Mouse (Mus musculus) intestine, embryonic 16.5 days (tissue): Measurements from ENCODE around the gene Zmym3. TPM values are rescaled to one million over a fixed set of nuclear protein-coding genes. Genes with fewer than 3 reads are reported as not detected.
"Not testable (repeated sequence)": the region's sequence is repeated elsewhere in the genome, so short reads cannot be mapped to it uniquely, and the experiment has no call there.

Experiments used
- ATAC-seq: fragments of 200-750 bp; cut with Nextera tagmentation; 2 replicates; pipeline ENCODE4 v1.8.0; 2017; ENCODE audit warnings: moderate TSS enrichment, moderate library complexity
- H3K27ac ChIP-seq: fragments of 300-500 bp; sonication (generic); 2 replicates; pipeline ENCODE4 v1.5.1; 2014; ENCODE audit warnings: mild to moderate bottlenecking, low read length
- H3K27me3 ChIP-seq: fragments of 300-500 bp; sonication (generic); replicated peaks from 2 replicates; pipeline ENCODE4 v1.6.1; 2014; ENCODE audit warnings: low read length, control low read depth, mixed read lengths; ENCODE audit not compliant: control insufficient read depth, insufficient read depth
- H3K36me3 ChIP-seq: fragments of 300-500 bp; sonication (generic); 2 replicates; pipeline ENCODE4 v1.6.1; 2014; ENCODE audit warnings: low read length, control low read depth; ENCODE audit not compliant: control insufficient read depth, insufficient read depth
- H3K4me1 ChIP-seq: fragments of 300-500 bp; sonication (generic); 2 replicates; pipeline ENCODE4 v1.6.1; 2014; ENCODE audit warnings: low read length, control low read depth, mixed read lengths; ENCODE audit not compliant: control insufficient read depth, insufficient read depth
- H3K4me2 ChIP-seq: fragments of 300-500 bp; sonication (generic); 2 replicates; pipeline ENCODE4 v1.6.1; 2014; ENCODE audit warnings: low read depth, low read length, control low read depth
- H3K4me3 ChIP-seq: fragments of 300-500 bp; sonication (generic); 2 replicates; pipeline ENCODE4 v1.5.1; 2014; ENCODE audit warnings: mild to moderate bottlenecking, low read length
- H3K9ac ChIP-seq: fragments of 300-500 bp; sonication (generic); 2 replicates; pipeline ENCODE4 v1.6.1; 2014; ENCODE audit warnings: low read depth, low read length
- H3K9me3 ChIP-seq: fragments of 300-500 bp; sonication (generic); 2 replicates; pipeline ENCODE4 v1.6.1; 2016; ENCODE audit warnings: low read length, control low read depth; ENCODE audit not compliant: control insufficient read depth
- WGBS: fragments of 180-500 bp; shearing (Covaris S2); extraction: QIAGEN DNeasy Blood & Tissue Kit; methylation state at CpG from one replicate; pipeline ENCODE4 v1.1.7; 2014; 5-methylcytosine and 5-hydroxymethylcytosine counted together
- polyA plus RNA-seq: library from polyadenylated mRNA; unstranded; fragments of >200 nt; fragmentation: Nextera tagmentation; extraction: Ambion mirVana; gene quantifications from 2 replicates; pipeline ENCODE4 v1.2.1, GENCODE M21; 2015

The Zmym3 gene
- polyA plus RNA-seq, 1 experiment from 2014 or later, result 18.5 TPM

GRCm38 (mm10) chrX:101379744-101380143 lies 40.9 kb downstream of the Zmym3 start:
- Histone ChIP-seq H3K4me1 (0 out of 2 replicates have a peak, but pooled peaks cover 4% of the 10 kb centered on the region), H3K27ac (peak overlapping the region; percentile 9; the same call in 1 of the 2 replicates), H3K4me3 (no peak overlapping the region), H3K36me3 (no peaks in the 10 kb centered on the region), H3K9ac (no peak overlapping the region), H3K9me3 (no peaks in the 10 kb centered on the region), H3K27me3 (peaks cover 16% of the 10 kb centered on the region; the same call in 1 of the 2 replicates), H3K4me2 (no peak overlapping the region)
- 50% methylated on average over 1 of the region's 1 CpGs for WGBS
- no peak for ATAC-seq

GRCm38 (mm10) chrX:101377076-101377475 lies 43.6 kb downstream of the Zmym3 start:
- H3K27me3 ChIP-seq, result 0 out of 2 replicates have a peak, but pooled peaks cover 6% of the 10 kb centered on the region
- no peaks in the 10 kb centered on the region for H3K36me3 ChIP-seq
- peak overlapping the region; percentile 68 for H3K27ac ChIP-seq
- H3K4me1 ChIP-seq, result 0 out of 2 replicates have a peak, but pooled peaks cover 4% of the 10 kb centered on the region
- no peaks in the 10 kb centered on the region for H3K9me3 ChIP-seq
- 0 out of 2 replicates have a peak overlapping the region, but pooled peaks have one; percentile 37 for H3K9ac ChIP-seq
- H3K4me2 ChIP-seq, result peak overlapping the region; percentile 38
- peak overlapping the region; percentile 38 for H3K4me3 ChIP-seq
- peak; percentile 87 for ATAC-seq
- 46% methylated on average over 4 of the region's 4 CpGs for WGBS

- 0 out of 2 replicates have a peak, but pooled peaks cover 4% of the 10 kb centered on the region for H3K4me1 ChIP-seq
- peak within 1 kb of the TSS; percentile 68 for H3K27ac ChIP-seq
- peak within 1 kb of the TSS; percentile 38 for H3K4me2 ChIP-seq
- H3K9ac ChIP-seq, result 0 out of 2 replicates have a peak within 1 kb of the TSS, but pooled peaks have one; percentile 37
- H3K4me3 ChIP-seq, result peak within 1 kb of the TSS; percentile 38
- ATAC-seq, result peak; percentile 84
- 59% methylated on average over 7 of the region's 7 CpGs for WGBS
- no peaks in the 10 kb centered on the region for H3K36me3 ChIP-seq
- H3K9me3 ChIP-seq, result no peaks in the 10 kb centered on the region
- H3K27me3 ChIP-seq, result 0 out of 2 replicates have a peak, but pooled peaks cover 6% of the 10 kb centered on the region
Observed at GRCm38 (mm10) chrX:101376190-101376968, 44.3 kb downstream of the Zmym3 start, which contains the start of gene Gjb1. TSS of gene Gjb1 (plus strand) at chrX:101376378.

- Histone ChIP-seq H3K4me1 (0 out of 2 replicates have a peak, but pooled peaks cover 4% of the 10 kb centered on the region), H3K36me3 (no peaks in the 10 kb centered on the region), H3K9ac (no peak overlapping the region), H3K9me3 (no peaks in the 10 kb centered on the region), H3K4me2 (no peak overlapping the region), H3K27ac (peak overlapping the region; percentile 57; the same call in 1 of the 2 replicates), H3K4me3 (no peak overlapping the region), H3K27me3 (peaks cover 6% of the 10 kb centered on the region; the same call in 1 of the 2 replicates)
- WGBS, result 69% methylated on average over 5 of the region's 5 CpGs
- no peak for ATAC-seq
Observed at GRCm38 (mm10) chrX:101372946-101373345, 47.7 kb downstream of the Zmym3 start.

GRCm38 (mm10) chrX:101370573-101370972 lies 50.1 kb downstream of the Zmym3 start:
- peaks cover 2% of the 10 kb centered on the region; the same call in 1 of the 2 replicates for H3K27me3 ChIP-seq
- no peaks in the 10 kb centered on the region for H3K36me3 ChIP-seq
- no peak overlapping the region for H3K4me3 ChIP-seq
- H3K27ac ChIP-seq, result no peak overlapping the region
- no peak overlapping the region for H3K4me2 ChIP-seq
- no peaks in the 10 kb centered on the region for H3K9me3 ChIP-seq
- H3K9ac ChIP-seq, result no peak overlapping the region
- 0 out of 2 replicates have a peak, but pooled peaks cover under 1% of the 10 kb centered on the region for H3K4me1 ChIP-seq
- no peak for ATAC-seq
- WGBS, result 64% methylated on average over 3 of the region's 3 CpGs

GRCm38 (mm10) chrX:101369001-101369400 lies 51.6 kb downstream of the Zmym3 start:
- no peak overlapping the region for H3K4me3 ChIP-seq
- peaks cover 2% of the 10 kb centered on the region; the same call in 1 of the 2 replicates for H3K27me3 ChIP-seq
- H3K9me3 ChIP-seq, result no peaks in the 10 kb centered on the region
- no peak overlapping the region for H3K9ac ChIP-seq
- no peak overlapping the region for H3K27ac ChIP-seq
- 54% methylated on average over 7 of the region's 7 CpGs for WGBS
- H3K36me3 ChIP-seq, result no peaks in the 10 kb centered on the region
- no peak overlapping the region for H3K4me2 ChIP-seq
- H3K4me1 ChIP-seq, result no peaks in the 10 kb centered on the region
- no peak for ATAC-seq

GRCm38 (mm10) chrX:101358902-101359301 lies 61.7 kb downstream of the Zmym3 start:
- not testable (repeated sequence) for H3K4me1 ChIP-seq, H3K36me3 ChIP-seq, H3K27ac ChIP-seq, H3K9ac ChIP-seq, H3K9me3 ChIP-seq, H3K27me3 ChIP-seq, H3K4me2 ChIP-seq, H3K4me3 ChIP-seq, ATAC-seq
- WGBS, result 67% methylated on average over 4 of the region's 4 CpGs

Other genes starting within 250 kb of the Zmym3 start
- gene Snx12, start 198.3 kb downstream of the Zmym3 start, polyA plus RNA-seq, result 54.2 and 56.4 TPM in 2 replicates
- gene Foxo4, start 166.3 kb downstream of the Zmym3 start, polyA plus RNA-seq, result 1.6 and 1.8 TPM in 2 replicates
- gene Gm614, start 156.9 kb downstream of the Zmym3 start, polyA plus RNA-seq, result not detected in 2 replicates
- 15.6 and 15.7 TPM in 2 replicates for gene Il2rg, start 152.6 kb downstream of the Zmym3 start, polyA plus RNA-seq
- gene Gm20489, start 151.8 kb downstream of the Zmym3 start, polyA plus RNA-seq, result not detected in 2 replicates
- 19.9 and 22.3 TPM in 2 replicates for gene Med12, start 146.8 kb downstream of the Zmym3 start, polyA plus RNA-seq
- gene Nlgn3, start 121.7 kb downstream of the Zmym3 start, polyA plus RNA-seq, result 3.6 and 4.1 TPM in 2 replicates
- gene Gjb1, start 44.5 kb downstream of the Zmym3 start, polyA plus RNA-seq, result 119 and 154 TPM in 2 replicates
- gene Nono, start 8.5 kb upstream of the Zmym3 start, polyA plus RNA-seq, result 272 and 304 TPM in 2 replicates
- 1.3 TPM in 2 replicates for gene Itgb1bp2, start 28.2 kb upstream of the Zmym3 start, polyA plus RNA-seq
- gene Taf1, start 111.9 kb upstream of the Zmym3 start, polyA plus RNA-seq, result 8.4 and 9.1 TPM in 2 replicates
- gene Ogt, start 219.2 kb upstream of the Zmym3 start, polyA plus RNA-seq, result 94.0 and 96.5 TPM in 2 replicates